Mouse (Mus musculus): Measurements from ENCODE around the gene Optn.

Optn gene

GRCm38 (mm10) chr2:4985000-4985399 lies 78.9 kb downstream of the Optn start:
- in situ Hi-C loops (cut with MboI): no loop called here

- in situ Hi-C loops (cut with MboI): no loop called here
Measured at GRCm38 (mm10) chr2:4983987-4984386, 79.9 kb downstream of the Optn start.

- in situ Hi-C loops (cut with MboI): no loop called here
Measured at GRCm38 (mm10) chr2:4978091-4978490, 85.8 kb downstream of the Optn start.

GRCm38 (mm10) chr2:4975807-4976206 lies 88.0 kb downstream of the Optn start, which contains the start of gene Ucma:
TSS of gene Ucma (plus strand) at chr2:4976122.
- in situ Hi-C loops (cut with MboI): no loop called here

Data from mature B cell (primary cell).